Mouse (Mus musculus) natural killer cell, adult 2 months (primary cell): ENCODE data around the gene Txndc8.

Source experiments
- DNase-seq, 2 experiments: peaks; one replicate each; pipeline ENCODE4 v3.0.0; 2022; ENCODE audit warnings: low spot score in 2 of 2

The Txndc8 gene

GRCm38 (mm10) chr4:57956029-57956960 is 52.6 kb downstream of the Txndc8 start, which contains the start of gene Txn1:
Txn1 (minus strand) TSS chr4:57956411.
- peak; percentile 92 to 94 for DNase-seq

- peak; percentile 32 to 34 for DNase-seq
These were observed 53.4 kb downstream of the Txndc8 start for GRCm38 (mm10) chr4:57955544-57955958.

DNA sequence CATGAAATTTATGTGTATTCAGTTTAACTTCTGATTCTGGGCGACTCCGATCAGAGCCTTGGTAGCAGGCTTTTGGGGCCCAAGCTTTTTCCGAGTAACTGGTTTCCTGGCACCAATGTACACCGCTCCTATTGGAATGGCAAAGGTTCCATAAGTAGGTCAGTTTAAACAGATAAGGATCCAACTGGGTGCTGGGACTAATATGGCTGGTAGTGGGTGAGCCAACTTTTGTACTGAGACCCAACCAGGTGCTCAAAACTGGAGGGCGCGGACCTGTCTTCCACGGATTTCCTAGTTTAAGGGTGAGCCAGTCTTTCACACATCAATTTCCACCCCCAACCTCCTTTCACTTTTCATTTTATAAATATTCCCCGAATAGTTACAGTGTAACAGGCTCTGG is 53.9 kb downstream of the Txndc8 start:
- no peak for DNase-seq

GRCm38 (mm10) chr4:57954580-57954979 is 54.3 kb downstream of the Txndc8 start:
- peak; percentile 8 to 41 for DNase-seq

DNA sequence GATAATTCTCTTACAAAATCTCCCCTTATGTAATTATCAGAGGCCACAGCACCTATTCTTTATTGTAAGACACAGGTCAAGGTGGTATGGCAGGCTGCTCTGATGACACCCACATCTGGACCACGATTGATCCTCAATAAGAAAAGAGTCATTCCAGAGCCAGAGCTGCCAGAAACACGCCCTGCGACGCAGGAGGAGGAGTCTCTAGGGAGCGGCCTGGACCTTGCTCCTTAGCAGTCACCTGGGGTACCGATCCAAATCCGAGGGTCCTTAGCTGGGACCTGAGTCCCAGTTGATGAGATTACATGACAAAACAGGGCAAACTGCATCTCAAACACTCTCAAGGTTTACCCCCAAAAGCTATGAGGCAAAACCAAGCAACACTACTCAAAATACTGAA is 55.1 kb downstream of the Txndc8 start:
- no peak for DNase-seq

- no peak for DNase-seq
These were observed 56.0 kb downstream of the Txndc8 start for GRCm38 (mm10) chr4:57952891-57953290.

DNA sequence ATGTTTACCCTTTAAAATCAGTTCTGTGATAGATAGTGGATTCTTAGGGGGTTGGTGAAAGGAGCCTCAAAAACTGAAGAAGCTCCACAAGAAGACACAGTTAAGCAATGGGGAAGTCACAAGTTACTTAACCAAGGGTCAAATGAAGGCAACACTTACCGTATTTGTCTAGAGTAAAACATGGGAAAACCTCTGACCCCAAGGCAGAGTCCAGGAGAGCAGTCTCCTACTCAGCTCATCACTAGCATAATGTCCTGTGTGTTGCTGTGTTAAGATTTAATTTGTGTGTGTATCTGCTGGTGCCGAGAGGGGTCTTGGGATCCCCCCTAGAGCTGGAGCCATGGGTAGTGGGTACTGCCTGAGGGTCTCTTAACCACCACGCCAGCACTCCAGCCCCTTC is 56.5 kb downstream of the Txndc8 start:
- DNase-seq = no peak

GRCm38 (mm10) chr4:57949866-57950265 is 59.1 kb downstream of the Txndc8 start:
- DNase-seq = no peak

DNA sequence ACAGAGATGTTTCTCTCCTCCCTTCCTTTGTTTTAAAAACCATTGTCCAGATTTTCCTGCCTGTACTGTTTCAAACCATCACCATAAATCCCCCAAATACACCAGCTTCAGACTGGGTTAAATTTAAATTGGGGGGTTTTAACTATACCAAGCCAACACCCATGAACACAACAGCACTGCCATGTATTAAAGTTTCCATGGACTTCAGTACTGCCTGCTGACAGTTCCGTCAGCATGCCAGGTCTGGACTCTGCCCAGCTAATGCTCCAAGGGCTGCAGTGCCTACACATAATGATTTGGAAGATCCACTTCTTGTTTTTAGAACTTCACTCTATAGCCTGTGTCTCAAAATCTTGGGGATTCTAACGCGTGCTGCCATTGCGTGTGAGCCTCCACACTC is 61.4 kb downstream of the Txndc8 start:
- DNase-seq = no peak

- no peak for DNase-seq
These were observed 61.9 kb downstream of the Txndc8 start for GRCm38 (mm10) chr4:57947036-57947435.

- DNase-seq = no peak
These were observed 66.0 kb downstream of the Txndc8 start for GRCm38 (mm10) chr4:57942892-57943291.

GRCm38 (mm10) chr4:57940631-57941030 is 68.3 kb downstream of the Txndc8 start:
- no peak for DNase-seq

GRCm38 (mm10) chr4:57937292-57937691 is 71.6 kb downstream of the Txndc8 start:
- DNase-seq = no peak

- no peak for DNase-seq
These were observed 74.7 kb downstream of the Txndc8 start for GRCm38 (mm10) chr4:57934181-57934580.
